Mouse (Mus musculus) MEL (cell line): ENCODE results near the gene Amotl1. TPM values are rescaled to one million over a fixed set of nuclear protein-coding genes. Genes with fewer than 3 reads are reported as not detected.
"Not testable (repeated sequence)": the region's sequence is repeated elsewhere in the genome, so short reads cannot be mapped to it uniquely, and the experiment has no call there.

Source experiments
- DNase-seq: peaks from one replicate; pipeline ENCODE4 v3.0.0; 2011; ENCODE audit warnings: low read depth, low spot score
- H3K27ac ChIP-seq: 2 replicates; pipeline ENCODE4 v1.5.1; 2012; ENCODE audit warnings: low read depth, mild to moderate bottlenecking, control low read depth, low read length, moderate library complexity; ENCODE audit not compliant: control insufficient read depth
- H3K27me3 ChIP-seq, 2 experiments: fragments of 150-350 bp in 1 of 2; sonication (generic) in 1 of 2; 2 replicates each; pipeline ENCODE4 v1.6.1; 2012; ENCODE audit warnings: low read length in 2 of 2, mild to moderate bottlenecking in 2 of 2, improper control_type of control experiment in 1 of 2, moderate library complexity in 1 of 2; ENCODE audit not compliant: insufficient read depth in 2 of 2, control insufficient read depth in 1 of 2
- H3K36me3 ChIP-seq, 2 experiments: 2 replicates each; pipeline ENCODE4 v1.6.1; 2012 to 2014; ENCODE audit warnings: low read length in 2 of 2, improper control_type of control experiment in 1 of 2, inconsistent platforms in 1 of 2, mild to moderate bottlenecking in 1 of 2; ENCODE audit not compliant: insufficient read depth in 2 of 2, control insufficient read depth in 1 of 2
- H3K4me1 ChIP-seq, 2 experiments: fragments of 150-350 bp in 1 of 2; sonication (generic) in 1 of 2; 2 replicates each; pipeline ENCODE4 v1.6.1; 2012; ENCODE audit warnings: low read length in 2 of 2, improper control_type of control experiment in 1 of 2, mild to moderate bottlenecking in 1 of 2; ENCODE audit not compliant: insufficient read depth in 2 of 2, control insufficient read depth in 1 of 2
- H3K4me3 ChIP-seq, 2 experiments: fragments of 150-350 bp in 1 of 2; sonication (generic) in 1 of 2; 2 replicates each; pipeline ENCODE4 v1.5.1; 2012; ENCODE audit warnings: low read depth in 2 of 2, low read length in 2 of 2, mild to moderate bottlenecking in 2 of 2, moderate library complexity in 2 of 2, control low read depth in 1 of 2, improper control_type of control experiment in 1 of 2; ENCODE audit not compliant: control insufficient read depth in 1 of 2, insufficient read depth in 1 of 2
- H3K79me2 ChIP-seq: 2 replicates; pipeline ENCODE4 v1.6.1; 2012; ENCODE audit warnings: mild to moderate bottlenecking, low read length, moderate library complexity; ENCODE audit not compliant: control insufficient read depth, poor library complexity, insufficient read depth
- H3K9ac ChIP-seq: 2 replicates; pipeline ENCODE4 v1.6.1; 2012; ENCODE audit warnings: low read depth, mild to moderate bottlenecking, control low read depth, low read length, moderate library complexity; ENCODE audit not compliant: control insufficient read depth, poor library complexity, severe bottlenecking
- H3K9me3 ChIP-seq: fragments of 150-350 bp; sonication (generic); replicated peaks from 2 replicates; pipeline ENCODE4 v1.6.1; 2012; ENCODE audit warnings: mild to moderate bottlenecking, low read length, improper control_type of control experiment, moderate library complexity; ENCODE audit not compliant: insufficient read depth
- CHD1 ChIP-seq: IDR thresholded peaks from 2 replicates; pipeline ENCODE4 v1.6.1; 2012; ENCODE audit warnings: low read depth, mild to moderate bottlenecking, inconsistent platforms, low read length, improper control_type of control experiment
- CTCF ChIP-seq, 3 experiments: IDR thresholded peaks in 2 of 3; conservative IDR thresholded peaks in 1 of 3; 2 replicates each; pipeline ENCODE4 v1.5.1; 2011 to 2012; ENCODE audit warnings: low read length in 3 of 3, low read depth in 2 of 3, mild to moderate bottlenecking in 2 of 3, improper control_type of control experiment in 1 of 3, inconsistent platforms in 1 of 3, mixed read lengths in 1 of 3, moderate library complexity in 1 of 3; ENCODE audit not compliant: control insufficient read depth in 1 of 3, insufficient read depth in 1 of 3, poor library complexity in 1 of 3, severe bottlenecking in 1 of 3
- E2F4 ChIP-seq: IDR thresholded peaks from 2 replicates; pipeline ENCODE4 v1.6.1; 2011; ENCODE audit warnings: low read depth, low read length, improper control_type of control experiment, borderline replicate concordance
- GABPA ChIP-seq: IDR thresholded peaks from 2 replicates; pipeline ENCODE4 v1.6.1; 2012; ENCODE audit warnings: low read depth, mild to moderate bottlenecking, inconsistent platforms, low read length, improper control_type of control experiment, moderate library complexity
- HCFC1 ChIP-seq: IDR thresholded peaks from 2 replicates; pipeline ENCODE4 v1.6.1; 2012; ENCODE audit warnings: low read depth, mild to moderate bottlenecking, inconsistent platforms, low read length, improper control_type of control experiment, moderate library complexity
- MAFK ChIP-seq: IDR thresholded peaks from 2 replicates; pipeline ENCODE4 v1.6.1; 2011; ENCODE audit warnings: low read depth, mild to moderate bottlenecking, low read length, improper control_type of control experiment, borderline replicate concordance
- MYB ChIP-seq: IDR thresholded peaks from 2 replicates; pipeline ENCODE4 v1.6.1; 2011; ENCODE audit warnings: mild to moderate bottlenecking, low read depth, low read length, improper control_type of control experiment
- MYC ChIP-seq: IDR thresholded peaks from 2 replicates; pipeline ENCODE4 v1.6.1; 2011; ENCODE audit warnings: low read depth, mild to moderate bottlenecking, low read length, improper control_type of control experiment, moderate library complexity
- NELFE ChIP-seq: IDR thresholded peaks from 2 replicates; pipeline ENCODE4 v1.6.1; 2011; ENCODE audit warnings: low read depth, low read length, improper control_type of control experiment
- NRF1 ChIP-seq: IDR thresholded peaks from 2 replicates; pipeline ENCODE4 v1.6.1; 2014; ENCODE audit warnings: low read depth, mild to moderate bottlenecking, inconsistent platforms, low read length, improper control_type of control experiment, moderate library complexity; ENCODE audit not compliant: poor library complexity, insufficient read depth, severe bottlenecking
- POLR2AphosphoS2 ChIP-seq: IDR thresholded peaks from 2 replicates; pipeline ENCODE4 v1.6.1; 2011; ENCODE audit warnings: low read length, improper control_type of control experiment
- RAD21 ChIP-seq: IDR thresholded peaks from 2 replicates; pipeline ENCODE4 v1.6.1; 2011; ENCODE audit warnings: mild to moderate bottlenecking, low read depth, low read length, improper control_type of control experiment
- RCOR1 ChIP-seq: IDR thresholded peaks from 2 replicates; pipeline ENCODE4 v1.6.1; 2012; ENCODE audit warnings: low read depth, mild to moderate bottlenecking, inconsistent platforms, low read length, improper control_type of control experiment
- TAL1 ChIP-seq: IDR thresholded peaks from 2 replicates; pipeline ENCODE4 v1.6.1; 2012; ENCODE audit warnings: mild to moderate bottlenecking, inconsistent platforms, low read length, moderate library complexity, mixed read lengths
- TCF12 ChIP-seq: IDR thresholded peaks from 2 replicates; pipeline ENCODE4 v1.6.1; 2014; ENCODE audit warnings: low read depth, mild to moderate bottlenecking, inconsistent platforms, low read length, improper control_type of control experiment, moderate library complexity
- UBTF ChIP-seq: IDR thresholded peaks from 2 replicates; pipeline ENCODE4 v1.6.1; 2012; ENCODE audit warnings: low read depth, mild to moderate bottlenecking, inconsistent platforms, low read length, improper control_type of control experiment, moderate library complexity, borderline replicate concordance; ENCODE audit not compliant: insufficient read depth
- USF1 ChIP-seq: IDR thresholded peaks from 2 replicates; pipeline ENCODE4 v1.6.1; 2014; ENCODE audit warnings: low read depth, mild to moderate bottlenecking, inconsistent platforms, low read length, improper control_type of control experiment, moderate library complexity
- ZC3H11A ChIP-seq: IDR thresholded peaks from 2 replicates; pipeline ENCODE4 v1.6.1; 2012; ENCODE audit warnings: low read depth, mild to moderate bottlenecking, inconsistent platforms, low read length, improper control_type of control experiment
- ZNF384 ChIP-seq: IDR thresholded peaks from 2 replicates; pipeline ENCODE4 v1.6.1; 2012; ENCODE audit warnings: low read depth, mild to moderate bottlenecking, inconsistent platforms, low read length, improper control_type of control experiment
- polyA plus RNA-seq, 2 experiments: library from polyadenylated mRNA; stranded (reverse) in 1 of 2; unstranded in 1 of 2; fragments of >175 nt in 1 of 2; fragments of >200 nt in 1 of 2; gene quantifications; 2 replicates each; pipeline versions ENCODE4 v1.2.1 to v1.2.4; 2012; ENCODE audit warnings: low replicate concordance in 2 of 2, low read depth in 1 of 2; ENCODE audit not compliant: insufficient read length in 2 of 2, insufficient read depth in 1 of 2, missing spikeins in 1 of 2
- total RNA-seq: library from RNA; depleted of rRNA; stranded (reverse); fragments of 300-350 nt; gene quantifications from 2 replicates; pipeline ENCODE4 v1.2.3, GENCODE M21; 2012

The Amotl1 gene
- total and polyA plus RNA-seq, 3 experiments = 7.4 to 9.3 TPM; not detected in 1

DNA sequence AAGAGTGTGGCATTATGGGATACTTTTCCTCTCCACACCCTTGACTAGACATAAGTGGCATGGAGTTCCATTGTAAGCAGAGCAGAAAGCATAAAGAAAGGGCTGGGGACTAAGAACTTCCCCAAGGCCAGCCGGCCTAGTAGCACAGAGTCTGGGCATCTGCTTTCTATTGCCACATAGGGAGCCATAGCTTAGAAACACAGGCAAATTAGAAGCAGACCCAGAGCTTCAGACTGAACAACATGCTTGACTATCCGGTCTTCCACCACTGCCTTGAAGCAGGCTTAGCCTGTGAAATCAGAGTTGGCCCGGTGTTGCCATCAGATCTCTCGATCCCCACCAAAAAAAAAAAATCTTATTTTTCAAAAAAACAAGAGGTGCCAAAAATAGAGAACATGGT lies 28.3 kb upstream of the Amotl1 start:
- H3K79me2 ChIP-seq = no peaks in the 10 kb centered on the region
- TF ChIP-seq CHD1 (no peak), RCOR1 (no peak), ZC3H11A (no peak), USF1 (no peak), MAFK (no peak), NRF1 (no peak), NELFE (no peak), E2F4 (no peak), CTCF (IDR thresholded peaks at IDR 0.05 in 2 of 3, conservative IDR thresholded peaks at IDR 0.05 in 1 of 3; ENCODE audit: control insufficient read depth in 1 of 3, insufficient read depth in 1 of 3, low read depth in 2 of 3, low read length in 3 of 3, poor library complexity in 1 of 3, severe bottlenecking in 1 of 3) (no peak), TAL1 (no peak), POLR2AphosphoS2 (no peak), GABPA (no peak), RAD21 (no peak), TCF12 (no peak), UBTF (no peak), MYB (no peak), ZNF384 (no peak), MYC (no peak), HCFC1 (no peak)
- H3K27me3 ChIP-seq = peaks cover 17 to 21% of the 10 kb centered on the region in 2 experiments
- DNase-seq = no peak
- no peak overlapping the region for H3K4me3 ChIP-seq
- H3K9me3 ChIP-seq = no peaks in the 10 kb centered on the region
- H3K4me1 ChIP-seq = no peaks in the 10 kb centered on the region
- no peak overlapping the region for H3K27ac ChIP-seq
- H3K36me3 ChIP-seq = no peaks in the 10 kb centered on the region
- no peak overlapping the region for H3K9ac ChIP-seq

- H3K9me3 ChIP-seq, H3K79me2 ChIP-seq, H3K4me3 ChIP-seq, H3K9ac ChIP-seq, H3K4me1 ChIP-seq, H3K36me3 ChIP-seq, H3K27ac ChIP-seq, DNase-seq: not testable (repeated sequence)
- H3K27me3 ChIP-seq = peaks cover 13 to 14% of the 10 kb centered on the region in 2 experiments
These were observed 27.1 kb upstream of the Amotl1 start for GRCm38 (mm10) chr9:14671965-14672364.
